Mouse (Mus musculus) hindbrain, postnatal 0 days (tissue): ENCODE measurements at regions not wholly inside any gene's neighbourhood (a gene's known extent, or its start where the extent isn't known, plus 50 kb on each side); places are given as distances from the start of the nearest gene placed in this dataset.

ENCODE experiments used
- ATAC-seq: fragments of 200-750 bp; cut with Nextera tagmentation; 2 replicates; pipeline ENCODE4 v1.8.0; 2017; ENCODE audit warnings: mild to moderate bottlenecking, moderate TSS enrichment, moderate library complexity
- DNase-seq: peaks from one replicate; pipeline ENCODE4 v3.0.0-alpha.2; 2015; ENCODE audit warnings: low spot score
- H3K27ac ChIP-seq: fragments of 300-500 bp; sonication (generic); 2 replicates; pipeline ENCODE4 v1.5.1; 2014; ENCODE audit warnings: mild to moderate bottlenecking
- H3K27me3 ChIP-seq: fragments of 300-500 bp; sonication (generic); 2 replicates; pipeline ENCODE4 v1.6.1; 2014; ENCODE audit warnings: low read length, mixed read lengths; ENCODE audit not compliant: insufficient read depth
- H3K36me3 ChIP-seq: fragments of 300-500 bp; sonication (generic); 2 replicates; pipeline ENCODE4 v1.6.1; 2014; ENCODE audit warnings: low read length, mixed read lengths; ENCODE audit not compliant: insufficient read depth
- H3K4me1 ChIP-seq: fragments of 300-500 bp; sonication (generic); 2 replicates; pipeline ENCODE4 v1.6.1; 2014; ENCODE audit warnings: antibody characterized with exemption, low read length, mixed read lengths; ENCODE audit not compliant: insufficient read depth
- H3K4me2 ChIP-seq: fragments of 300-500 bp; sonication (generic); 2 replicates; pipeline ENCODE4 v1.6.1; 2014; ENCODE audit warnings: low read depth, mild to moderate bottlenecking, low read length, moderate library complexity, mixed read lengths
- H3K4me3 ChIP-seq: fragments of 300-500 bp; sonication (generic); 2 replicates; pipeline ENCODE4 v1.5.1; 2014; ENCODE audit warnings: low read length
- H3K9ac ChIP-seq: fragments of 300-500 bp; sonication (generic); replicated peaks from 2 replicates; pipeline ENCODE4 v1.6.1; 2014; ENCODE audit warnings: mild to moderate bottlenecking, low read length, moderate library complexity, mixed read lengths
- H3K9me3 ChIP-seq: fragments of 300-500 bp; sonication (generic); 2 replicates; pipeline ENCODE4 v1.6.1; 2016; ENCODE audit warnings: low read length, mixed read lengths
- CTCF ChIP-seq: IDR thresholded peaks from 2 replicates; pipeline ENCODE4 v1.5.1; 2016; ENCODE audit warnings: antibody characterized with exemption, control low read depth, low read depth
- WGBS: fragments of 180-500 bp; shearing (Covaris S2); extraction: QIAGEN DNeasy Blood & Tissue Kit; methylation state at CpG from one replicate; pipeline ENCODE4 v1.1.7; 2014; 5-methylcytosine and 5-hydroxymethylcytosine counted together

- peaks cover 16% of the 10 kb centered on the region for H3K4me1 ChIP-seq
- TF ChIP-seq CTCF, result no peak
- H3K27ac ChIP-seq, result peak overlapping the region; percentile 67
- no peaks in the 10 kb centered on the region for H3K9me3 ChIP-seq
- ATAC-seq (peak; percentile 92), DNase-seq (peak; percentile 78)
- H3K9ac ChIP-seq, result no peak overlapping the region
- no peaks in the 10 kb centered on the region for H3K27me3 ChIP-seq
- 63% methylated on average over 8 of the region's 8 CpGs for WGBS
- no peak overlapping the region for H3K4me3 ChIP-seq
- H3K4me2 ChIP-seq, result no peak overlapping the region
- H3K36me3 ChIP-seq, result no peaks in the 10 kb centered on the region
Observed at GRCm38 (mm10) chr11:31807461-31808215, 64.4 kb upstream of the Cpeb4 start.

DNA sequence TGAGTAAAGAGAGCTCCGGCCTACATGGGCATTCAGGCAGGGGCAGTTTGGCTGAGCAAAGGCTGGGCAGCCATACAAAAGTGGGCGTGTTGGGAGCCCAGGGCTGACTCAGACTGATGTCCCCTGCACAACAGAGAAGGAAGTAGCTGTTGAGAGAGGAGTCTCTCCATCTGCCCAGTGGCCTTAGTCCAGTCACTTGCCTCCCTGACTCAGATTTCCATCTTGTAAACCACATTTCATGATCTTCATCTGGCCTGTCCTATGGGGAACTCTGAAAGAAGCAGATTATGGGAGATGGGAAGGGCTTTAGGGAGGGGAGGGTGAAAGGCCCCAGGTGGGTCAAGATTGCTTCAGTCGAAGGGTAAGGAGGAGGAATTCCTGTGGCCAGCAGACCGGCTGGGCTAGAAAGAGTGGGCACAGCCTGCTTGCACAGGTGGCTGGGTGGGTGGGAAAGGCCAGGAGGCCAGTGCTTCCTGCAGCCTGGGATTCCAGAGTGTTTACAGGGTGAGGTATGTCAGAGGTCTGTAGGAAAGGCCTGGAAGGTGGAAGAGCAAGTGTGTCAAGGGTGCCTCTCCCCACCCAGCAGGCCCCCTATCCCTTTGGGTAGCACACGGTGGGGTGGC lies 63.7 kb upstream of the Cpeb4 start:
- H3K27me3 ChIP-seq, result no peaks in the 10 kb centered on the region
- WGBS, result 75% methylated on average over 5 of the region's 5 CpGs
- H3K27ac ChIP-seq, result peak overlapping the region; percentile 67; the same call in 1 of the 2 replicates
- peaks cover 16% of the 10 kb centered on the region for H3K4me1 ChIP-seq
- ATAC-seq (no peak), DNase-seq (peak; percentile 37)
- no peak overlapping the region for H3K4me2 ChIP-seq
- H3K36me3 ChIP-seq, result no peaks in the 10 kb centered on the region
- no peak overlapping the region for H3K9ac ChIP-seq
- no peak for TF ChIP-seq CTCF
- no peak overlapping the region for H3K4me3 ChIP-seq
- no peaks in the 10 kb centered on the region for H3K9me3 ChIP-seq

DNA sequence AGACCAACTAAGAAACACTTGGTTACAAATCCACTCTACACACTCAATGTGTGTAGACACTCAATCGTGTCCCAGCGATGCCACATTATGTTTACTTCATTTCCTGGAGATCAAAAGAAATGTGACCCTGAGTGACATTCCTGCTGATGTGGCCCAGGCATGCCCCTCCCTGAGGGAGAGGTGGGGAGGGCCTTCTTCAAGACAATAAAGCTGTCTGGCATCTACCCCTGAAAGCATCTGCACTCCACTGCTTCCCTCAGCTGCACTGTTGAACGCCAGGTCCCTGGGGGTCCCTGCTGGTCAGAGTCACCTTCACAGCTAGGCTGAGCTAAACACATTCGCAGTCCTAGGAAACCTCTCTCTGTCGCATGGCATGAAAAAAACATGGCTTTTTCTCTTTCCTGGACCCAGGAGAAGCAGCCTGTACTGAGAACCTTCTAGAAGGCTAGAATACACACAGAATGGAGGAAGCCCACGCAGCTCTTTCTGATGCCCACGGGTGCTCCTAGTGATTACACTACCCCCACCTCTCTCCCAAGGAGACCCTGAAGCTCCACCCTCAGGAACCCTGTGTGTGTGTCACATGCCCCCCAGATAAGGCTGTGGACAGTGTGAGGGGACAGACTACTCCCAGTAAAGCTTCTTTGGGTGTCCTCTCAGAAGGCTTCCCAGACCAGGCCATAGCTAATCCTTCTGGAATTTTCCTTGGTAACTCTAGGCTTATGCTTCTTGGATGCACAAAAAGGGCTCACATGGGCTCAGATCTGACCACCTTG lies 61.8 kb upstream of the Cpeb4 start:
- no peak for TF ChIP-seq CTCF
- 57% methylated on average over 7 of the region's 7 CpGs for WGBS
- ATAC-seq, result no peak

DNA sequence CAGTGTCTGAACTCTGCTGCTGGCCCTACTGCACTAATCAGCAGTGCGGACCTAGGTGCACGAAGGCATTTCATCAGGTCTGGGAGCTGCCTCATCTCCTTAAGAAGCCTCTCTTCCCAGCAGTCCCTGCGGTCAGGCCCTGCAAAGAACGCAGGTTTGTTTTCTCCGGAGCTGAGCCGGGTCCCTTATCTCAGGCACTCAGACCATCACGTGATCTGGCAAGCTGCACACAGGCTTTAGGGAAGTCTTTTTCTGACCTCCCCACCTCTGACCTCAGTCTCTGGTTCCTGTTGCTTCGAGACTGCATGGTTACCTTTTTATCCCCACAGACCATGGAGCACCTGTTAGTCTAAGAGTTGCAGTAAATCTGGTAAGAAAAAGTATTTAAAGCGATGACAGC lies 59.8 kb upstream of the Cpeb4 start:
- Histone ChIP-seq H3K36me3 (no peaks in the 10 kb centered on the region), H3K9ac (no peak overlapping the region), H3K4me3 (no peak overlapping the region), H3K9me3 (no peaks in the 10 kb centered on the region), H3K27me3 (no peaks in the 10 kb centered on the region), H3K27ac (no peak overlapping the region), H3K4me2 (no peak overlapping the region), H3K4me1 (peaks cover 12% of the 10 kb centered on the region)
- WGBS, result 84% methylated on average over 9 of the region's 9 CpGs
- ATAC-seq (no peak), DNase-seq (no peak)
- no peak for TF ChIP-seq CTCF

More for the DNA sequence above, 61.8 kb upstream of the Cpeb4 start:
- peaks cover 16% of the 10 kb centered on the region for H3K4me1 ChIP-seq
- no peak overlapping the region for H3K27ac ChIP-seq
- no peak overlapping the region for H3K4me2 ChIP-seq
- no peak for DNase-seq
- no peaks in the 10 kb centered on the region for H3K27me3 ChIP-seq
- H3K9me3 ChIP-seq, result no peaks in the 10 kb centered on the region
- H3K4me3 ChIP-seq, result no peak overlapping the region
- no peaks in the 10 kb centered on the region for H3K36me3 ChIP-seq
- no peak overlapping the region for H3K9ac ChIP-seq

GRCm38 (mm10) chr11:31814616-31815015 lies 57.4 kb upstream of the Cpeb4 start:
- no peak for DNase-seq
- Histone ChIP-seq H3K36me3 (no peaks in the 10 kb centered on the region), H3K27ac (no peak overlapping the region), H3K27me3 (no peaks in the 10 kb centered on the region), H3K4me3 (no peak overlapping the region), H3K9ac (no peak overlapping the region), H3K9me3 (no peaks in the 10 kb centered on the region), H3K4me2 (no peak overlapping the region), H3K4me1 (peaks cover 8% of the 10 kb centered on the region)
- WGBS, result 88% methylated on average over 4 of the region's 4 CpGs
- no peak for ATAC-seq
- TF ChIP-seq CTCF, result no peak

DNA sequence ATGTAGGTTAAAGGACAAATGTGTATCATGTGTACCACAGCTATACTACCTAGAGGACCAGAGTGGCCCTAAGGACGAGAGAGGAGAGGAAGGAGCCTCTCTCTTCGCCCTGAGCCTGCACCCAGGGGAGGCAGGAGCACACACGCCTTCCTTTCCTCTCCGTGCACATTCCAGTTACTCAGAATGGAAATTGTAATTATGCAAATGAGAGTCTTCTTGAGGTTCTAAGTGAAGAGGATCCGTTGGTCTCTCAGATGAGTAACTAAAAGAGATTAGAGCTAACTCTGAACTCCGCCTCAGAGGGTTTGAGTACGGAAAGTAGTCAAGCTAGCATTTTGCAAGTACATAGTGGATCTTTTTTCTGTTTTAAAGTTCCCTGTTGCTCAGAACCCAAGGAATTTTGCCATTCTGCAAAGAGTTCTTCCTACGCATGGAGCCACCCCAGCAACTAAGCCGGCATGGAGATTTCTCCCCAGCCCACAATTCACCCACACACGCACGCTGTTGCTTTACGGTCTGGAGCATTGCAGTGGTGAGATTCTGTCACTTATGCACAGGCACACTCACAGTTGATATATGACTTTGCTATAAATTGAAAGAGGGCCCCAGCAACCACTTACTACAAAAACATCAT lies 56.0 kb upstream of the Cpeb4 start:
- WGBS, result 62% methylated on average over 12 of the region's 12 CpGs
- Histone ChIP-seq H3K4me1 (no peaks in the 10 kb centered on the region), H3K4me3 (no peak overlapping the region), H3K27ac (no peak overlapping the region), H3K9ac (no peak overlapping the region), H3K36me3 (no peaks in the 10 kb centered on the region), H3K4me2 (no peak overlapping the region), H3K9me3 (no peaks in the 10 kb centered on the region), H3K27me3 (no peaks in the 10 kb centered on the region)
- no peak for TF ChIP-seq CTCF
- ATAC-seq (no peak), DNase-seq (no peak)
